Mouse (Mus musculus) embryonic fibroblast, embryonic 13.5 days (primary cell): ENCODE measurements around the gene Fam241a. TPM values are rescaled to one million over a fixed set of nuclear protein-coding genes. Genes with fewer than 3 reads are reported as not detected.

Experiments
- H3K27ac ChIP-seq: 2 replicates; pipeline ENCODE4 v1.5.1; 2012; ENCODE audit warnings: low read length, control low read depth, inconsistent platforms; ENCODE audit not compliant: insufficient read depth
- H3K4me1 ChIP-seq: 2 replicates; pipeline ENCODE4 v1.6.1; 2011; ENCODE audit warnings: low read length; ENCODE audit not compliant: control insufficient read depth, insufficient read depth
- H3K4me3 ChIP-seq: 2 replicates; pipeline ENCODE4 v1.5.1; 2011; ENCODE audit warnings: mild to moderate bottlenecking, control low read depth, low read length; ENCODE audit not compliant: insufficient read depth
- CTCF ChIP-seq: IDR thresholded peaks from 2 replicates; pipeline ENCODE4 v1.5.1; 2011; ENCODE audit warnings: mild to moderate bottlenecking, control low read depth, low read length, moderate library complexity, borderline replicate concordance; ENCODE audit not compliant: insufficient read depth
- POLR2A ChIP-seq: IDR thresholded peaks from 2 replicates; pipeline ENCODE4 v1.6.1; 2011; ENCODE audit warnings: low read depth, mild to moderate bottlenecking, control low read depth, low read length, moderate library complexity
- polyA plus RNA-seq: library from polyadenylated mRNA; stranded (reverse); fragments of >200 nt; gene quantifications from 2 replicates; pipeline ENCODE4 v1.2.4, GENCODE M21; 2011; ENCODE audit warnings: low read depth; ENCODE audit not compliant: missing spikeins, insufficient read length

The Fam241a gene
- polyA plus RNA-seq, 1 experiment, result 2.5 TPM

- Histone ChIP-seq H3K4me3 (no peak overlapping the region), H3K4me1 (no peaks in the 10 kb centered on the region), H3K27ac (no peak overlapping the region)
- TF ChIP-seq CTCF (no peak), POLR2A (no peak)
Observed at GRCm38 (mm10) chr3:127917549-127917948, 21.4 kb upstream of the Fam241a start.

- Histone ChIP-seq H3K27ac (no peak overlapping the region), H3K4me1 (no peaks in the 10 kb centered on the region), H3K4me3 (no peak overlapping the region)
- TF ChIP-seq POLR2A (no peak), CTCF (no peak)
Observed at GRCm38 (mm10) chr3:127915656-127916334, 19.7 kb upstream of the Fam241a start.

GRCm38 (mm10) chr3:127913885-127914709 is 18.0 kb upstream of the Fam241a start:
- Histone ChIP-seq H3K4me1 (no peaks in the 10 kb centered on the region), H3K4me3 (no peak overlapping the region), H3K27ac (no peak overlapping the region)
- no peak for TF ChIP-seq POLR2A
- no peak for TF ChIP-seq CTCF

- Histone ChIP-seq H3K4me1 (no peaks in the 10 kb centered on the region), H3K4me3 (no peak overlapping the region), H3K27ac (no peak overlapping the region)
- no peak for TF ChIP-seq CTCF
- no peak for TF ChIP-seq POLR2A
Observed at GRCm38 (mm10) chr3:127909941-127910340, 13.8 kb upstream of the Fam241a start.

DNA sequence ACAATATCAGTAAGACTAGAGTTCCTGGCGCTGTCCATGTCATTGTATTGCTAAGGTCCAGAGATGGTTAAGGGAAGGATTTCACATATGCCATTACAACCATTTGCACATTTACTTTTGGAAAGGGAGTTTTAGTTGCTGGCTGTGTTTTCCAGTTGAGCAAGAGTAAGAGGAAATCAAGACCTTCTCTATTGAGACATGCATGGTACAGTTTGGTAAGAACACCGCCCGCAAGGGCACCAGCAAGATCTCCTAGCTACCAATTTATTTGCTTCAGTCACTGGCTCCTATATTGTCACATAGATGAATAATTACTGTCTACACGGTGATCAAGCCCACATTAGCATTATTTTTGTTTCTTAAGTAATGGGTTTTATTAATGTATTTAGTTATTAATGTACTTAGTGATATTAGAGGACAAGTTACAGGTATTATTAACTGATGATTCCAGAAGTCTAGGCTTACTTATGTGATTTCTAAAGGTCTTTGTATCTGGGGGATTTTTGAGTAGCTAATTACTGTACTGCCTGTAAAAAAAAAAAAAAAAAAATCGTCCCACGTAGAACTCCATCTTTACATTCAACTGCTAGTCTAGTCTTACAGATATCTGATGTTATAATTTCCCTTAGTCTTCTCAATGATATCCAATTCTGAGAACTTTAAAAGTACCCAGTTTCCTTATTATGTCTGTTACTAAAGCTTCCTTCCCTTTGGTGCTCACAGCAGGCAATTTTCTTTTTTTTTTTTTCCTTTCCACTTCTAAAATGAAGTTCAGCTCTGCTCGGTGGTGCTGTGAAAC is 944 bp downstream of the Fam241a start:
- TF ChIP-seq POLR2A, result no peak
- no peak for TF ChIP-seq CTCF
- H3K4me3 ChIP-seq, result peak overlapping the region; percentile 65
- H3K4me1 ChIP-seq, result no peaks in the 10 kb centered on the region
- no peak overlapping the region for H3K27ac ChIP-seq

- Histone ChIP-seq H3K4me1 (no peaks in the 10 kb centered on the region), H3K4me3 (no peak overlapping the region), H3K27ac (no peak overlapping the region)
- TF ChIP-seq POLR2A, result no peak
- no peak for TF ChIP-seq CTCF
Observed at GRCm38 (mm10) chr3:127893902-127894301, 2.2 kb downstream of the Fam241a start.

DNA sequence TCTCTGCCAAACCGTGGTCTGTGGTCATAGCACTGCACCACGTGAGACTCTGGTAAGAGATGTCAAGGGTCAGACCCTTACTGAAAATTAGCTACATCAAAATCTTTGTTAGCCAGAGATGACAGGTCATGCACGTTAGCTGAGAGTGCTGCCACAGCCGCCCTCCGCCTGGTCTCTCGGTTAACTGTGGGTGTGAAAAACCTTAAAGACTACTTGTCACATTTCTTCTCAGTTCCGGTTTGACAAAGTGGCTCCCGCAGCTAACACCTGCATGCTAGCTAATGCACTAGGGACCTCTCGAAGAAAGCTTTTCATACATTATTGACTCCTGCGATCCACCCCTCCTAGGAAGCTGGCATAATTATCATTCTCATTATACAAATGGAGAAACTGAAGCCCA is 4.2 kb downstream of the Fam241a start:
- Histone ChIP-seq H3K4me1 (no peaks in the 10 kb centered on the region), H3K4me3 (no peak overlapping the region), H3K27ac (no peak overlapping the region)
- TF ChIP-seq POLR2A (no peak), CTCF (no peak)

- Histone ChIP-seq H3K4me3 (no peak overlapping the region), H3K4me1 (no peaks in the 10 kb centered on the region), H3K27ac (no peak overlapping the region)
- no peak for TF ChIP-seq CTCF
- no peak for TF ChIP-seq POLR2A
Observed at GRCm38 (mm10) chr3:127890008-127890407, 6.1 kb downstream of the Fam241a start.

DNA sequence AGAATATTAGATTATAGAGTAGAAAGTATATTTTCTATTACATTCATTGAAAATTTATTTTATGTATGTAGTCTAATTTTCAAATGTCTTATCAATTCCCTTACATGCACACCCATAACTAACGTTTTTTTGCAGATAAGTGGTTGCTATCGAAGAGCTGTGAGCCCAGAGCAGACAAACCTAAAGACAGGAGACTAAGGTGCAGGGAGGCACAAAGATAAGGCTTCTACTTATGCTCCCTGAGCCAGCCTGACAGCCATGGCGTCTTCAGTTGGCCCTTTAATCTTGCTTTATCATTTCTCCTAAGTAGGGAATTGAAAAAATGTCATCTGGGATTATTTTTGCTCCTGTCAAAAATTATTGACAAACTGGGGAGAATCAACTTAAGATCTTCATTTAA is 6.6 kb downstream of the Fam241a start:
- Histone ChIP-seq H3K27ac (no peak overlapping the region), H3K4me3 (no peak overlapping the region), H3K4me1 (no peaks in the 10 kb centered on the region)
- TF ChIP-seq CTCF (no peak), POLR2A (no peak)

- TF ChIP-seq POLR2A (no peak), CTCF (no peak)
- Histone ChIP-seq H3K4me3 (no peak overlapping the region), H3K4me1 (no peaks in the 10 kb centered on the region), H3K27ac (no peak overlapping the region)
Observed at GRCm38 (mm10) chr3:127881684-127882083, 14.4 kb downstream of the Fam241a start.
